Mouse (Mus musculus) myocyte (in vitro differentiated cells): Measurements from ENCODE around the gene Klk10.

Experiments
- MAX ChIP-seq: IDR thresholded peaks from one replicate; pipeline ENCODE4 v1.6.1; 2011; ENCODE audit warnings: low read depth, mild to moderate bottlenecking, control low read depth
- MYOG ChIP-seq, 3 experiments: IDR thresholded peaks; one replicate each; pipeline ENCODE4 v1.6.1; 2011; ENCODE audit warnings: control low read depth in 2 of 3, low read depth in 2 of 3, mild to moderate bottlenecking in 2 of 3; ENCODE audit not compliant: insufficient read length in 2 of 3, control insufficient read depth in 1 of 3, insufficient read depth in 1 of 3
- POLR2A ChIP-seq: IDR thresholded peaks from one replicate; pipeline ENCODE4 v1.6.1; 2011; ENCODE audit warnings: low read depth, mild to moderate bottlenecking, control low read depth, moderate library complexity; ENCODE audit not compliant: insufficient read length

- TF ChIP-seq POLR2A (no peak), MYOG (IDR thresholded peaks at IDR 0.05; ENCODE audit: control insufficient read depth in 1 of 3, insufficient read depth in 1 of 3, insufficient read length in 2 of 3, low read depth in 2 of 3) (no peak), MAX (no peak)
Measured at GRCm38 (mm10) chr7:43782275-43783265, 1.7 kb downstream of the Klk10 start.
